Mouse (Mus musculus) MEL (cell line): ENCODE results near the gene Inpp5k. TPM values are rescaled to one million over a fixed set of nuclear protein-coding genes. Genes with fewer than 3 reads are reported as not detected.
A peak's percentile ranks its signal among the peaks of the same experiment; 100 is the strongest.

Experiments
- DNase-seq: peaks from one replicate; pipeline ENCODE4 v3.0.0; 2011; ENCODE audit warnings: low read depth, low spot score
- H3K27ac ChIP-seq: 2 replicates; pipeline ENCODE4 v1.5.1; 2012; ENCODE audit warnings: low read depth, mild to moderate bottlenecking, control low read depth, low read length, moderate library complexity; ENCODE audit not compliant: control insufficient read depth
- H3K27me3 ChIP-seq, 2 experiments: fragments of 150-350 bp in 1 of 2; sonication (generic) in 1 of 2; 2 replicates each; pipeline ENCODE4 v1.6.1; 2012; ENCODE audit warnings: low read length in 2 of 2, mild to moderate bottlenecking in 2 of 2, improper control_type of control experiment in 1 of 2, moderate library complexity in 1 of 2; ENCODE audit not compliant: insufficient read depth in 2 of 2, control insufficient read depth in 1 of 2
- H3K36me3 ChIP-seq, 2 experiments: 2 replicates each; pipeline ENCODE4 v1.6.1; 2012 to 2014; ENCODE audit warnings: low read length in 2 of 2, improper control_type of control experiment in 1 of 2, inconsistent platforms in 1 of 2, mild to moderate bottlenecking in 1 of 2; ENCODE audit not compliant: insufficient read depth in 2 of 2, control insufficient read depth in 1 of 2
- H3K4me1 ChIP-seq, 2 experiments: fragments of 150-350 bp in 1 of 2; sonication (generic) in 1 of 2; 2 replicates each; pipeline ENCODE4 v1.6.1; 2012; ENCODE audit warnings: low read length in 2 of 2, improper control_type of control experiment in 1 of 2, mild to moderate bottlenecking in 1 of 2; ENCODE audit not compliant: insufficient read depth in 2 of 2, control insufficient read depth in 1 of 2
- H3K4me3 ChIP-seq, 2 experiments: fragments of 150-350 bp in 1 of 2; sonication (generic) in 1 of 2; 2 replicates each; pipeline ENCODE4 v1.5.1; 2012; ENCODE audit warnings: low read depth in 2 of 2, low read length in 2 of 2, mild to moderate bottlenecking in 2 of 2, moderate library complexity in 2 of 2, control low read depth in 1 of 2, improper control_type of control experiment in 1 of 2; ENCODE audit not compliant: control insufficient read depth in 1 of 2, insufficient read depth in 1 of 2
- H3K79me2 ChIP-seq: 2 replicates; pipeline ENCODE4 v1.6.1; 2012; ENCODE audit warnings: mild to moderate bottlenecking, low read length, moderate library complexity; ENCODE audit not compliant: control insufficient read depth, poor library complexity, insufficient read depth
- H3K9ac ChIP-seq: 2 replicates; pipeline ENCODE4 v1.6.1; 2012; ENCODE audit warnings: low read depth, mild to moderate bottlenecking, control low read depth, low read length, moderate library complexity; ENCODE audit not compliant: control insufficient read depth, poor library complexity, severe bottlenecking
- H3K9me3 ChIP-seq: fragments of 150-350 bp; sonication (generic); replicated peaks from 2 replicates; pipeline ENCODE4 v1.6.1; 2012; ENCODE audit warnings: mild to moderate bottlenecking, low read length, improper control_type of control experiment, moderate library complexity; ENCODE audit not compliant: insufficient read depth
- CHD1 ChIP-seq: IDR thresholded peaks from 2 replicates; pipeline ENCODE4 v1.6.1; 2012; ENCODE audit warnings: low read depth, mild to moderate bottlenecking, inconsistent platforms, low read length, improper control_type of control experiment
- CHD2 ChIP-seq: IDR thresholded peaks from 2 replicates; pipeline ENCODE4 v1.6.1; 2011; ENCODE audit warnings: low read length, improper control_type of control experiment
- GABPA ChIP-seq: IDR thresholded peaks from 2 replicates; pipeline ENCODE4 v1.6.1; 2012; ENCODE audit warnings: low read depth, mild to moderate bottlenecking, inconsistent platforms, low read length, improper control_type of control experiment, moderate library complexity
- GATA1 ChIP-seq: IDR thresholded peaks from 2 replicates; pipeline ENCODE4 v1.6.1; 2011; ENCODE audit warnings: low read depth, low read length, improper control_type of control experiment
- JUND ChIP-seq: IDR thresholded peaks from 2 replicates; pipeline ENCODE4 v1.6.1; 2011; ENCODE audit warnings: low read depth, mild to moderate bottlenecking, improper control_type of control experiment, low read length
- MAFK ChIP-seq: IDR thresholded peaks from 2 replicates; pipeline ENCODE4 v1.6.1; 2011; ENCODE audit warnings: low read depth, mild to moderate bottlenecking, low read length, improper control_type of control experiment, borderline replicate concordance
- MEF2A ChIP-seq: IDR thresholded peaks from 2 replicates; pipeline ENCODE4 v1.6.1; 2014; ENCODE audit warnings: low read depth, mild to moderate bottlenecking, inconsistent platforms, low read length, improper control_type of control experiment; ENCODE audit not compliant: poor library complexity, insufficient replicate concordance, severe bottlenecking; ENCODE audit errors: extremely low read depth
- MXI1 ChIP-seq: IDR thresholded peaks from 2 replicates; pipeline ENCODE4 v1.6.1; 2011; ENCODE audit warnings: mild to moderate bottlenecking, low read depth, low read length, improper control_type of control experiment
- MYC ChIP-seq: IDR thresholded peaks from 2 replicates; pipeline ENCODE4 v1.6.1; 2011; ENCODE audit warnings: low read depth, mild to moderate bottlenecking, low read length, improper control_type of control experiment, moderate library complexity
- POLR2AphosphoS2 ChIP-seq: IDR thresholded peaks from 2 replicates; pipeline ENCODE4 v1.6.1; 2011; ENCODE audit warnings: low read length, improper control_type of control experiment
- POLR2AphosphoS5 ChIP-seq: IDR thresholded peaks from 2 replicates; pipeline ENCODE4 v1.6.1; 2012; ENCODE audit warnings: low read depth, borderline replicate concordance, mild to moderate bottlenecking, inconsistent platforms, low read length, moderate library complexity, mixed read lengths
- RCOR1 ChIP-seq: IDR thresholded peaks from 2 replicates; pipeline ENCODE4 v1.6.1; 2012; ENCODE audit warnings: low read depth, mild to moderate bottlenecking, inconsistent platforms, low read length, improper control_type of control experiment
- TAL1 ChIP-seq: IDR thresholded peaks from 2 replicates; pipeline ENCODE4 v1.6.1; 2012; ENCODE audit warnings: mild to moderate bottlenecking, inconsistent platforms, low read length, moderate library complexity, mixed read lengths
- TBP ChIP-seq: IDR thresholded peaks from 2 replicates; pipeline ENCODE4 v1.8.0; 2011; ENCODE audit warnings: low read depth, low read length, improper control_type of control experiment
- TCF12 ChIP-seq: IDR thresholded peaks from 2 replicates; pipeline ENCODE4 v1.6.1; 2014; ENCODE audit warnings: low read depth, mild to moderate bottlenecking, inconsistent platforms, low read length, improper control_type of control experiment, moderate library complexity
- USF2 ChIP-seq, 2 experiments: IDR thresholded peaks; 2 replicates each; pipeline ENCODE4 v1.6.1; 2011 to 2012; ENCODE audit warnings: improper control_type of control experiment in 2 of 2, low read length in 2 of 2, borderline replicate concordance in 1 of 2, inconsistent platforms in 1 of 2, low read depth in 1 of 2, mild to moderate bottlenecking in 1 of 2; ENCODE audit not compliant: insufficient read depth in 1 of 2
- ZC3H11A ChIP-seq: IDR thresholded peaks from 2 replicates; pipeline ENCODE4 v1.6.1; 2012; ENCODE audit warnings: low read depth, mild to moderate bottlenecking, inconsistent platforms, low read length, improper control_type of control experiment
- ZKSCAN1 ChIP-seq: IDR thresholded peaks from 2 replicates; pipeline ENCODE4 v1.6.1; 2012; ENCODE audit warnings: low read depth, mild to moderate bottlenecking, inconsistent platforms, low read length, improper control_type of control experiment, moderate library complexity
- ZMIZ1 ChIP-seq: IDR thresholded peaks from 2 replicates; pipeline ENCODE4 v1.6.1; 2012; ENCODE audit warnings: low read depth, mild to moderate bottlenecking, inconsistent platforms, low read length, improper control_type of control experiment, moderate library complexity
- polyA plus RNA-seq, 2 experiments: library from polyadenylated mRNA; stranded (reverse) in 1 of 2; unstranded in 1 of 2; fragments of >175 nt in 1 of 2; fragments of >200 nt in 1 of 2; gene quantifications; 2 replicates each; pipeline versions ENCODE4 v1.2.1 to v1.2.4; 2012; ENCODE audit warnings: low replicate concordance in 2 of 2, low read depth in 1 of 2; ENCODE audit not compliant: insufficient read length in 2 of 2, insufficient read depth in 1 of 2, missing spikeins in 1 of 2
- total RNA-seq: library from RNA; depleted of rRNA; stranded (reverse); fragments of 300-350 nt; gene quantifications from 2 replicates; pipeline ENCODE4 v1.2.3, GENCODE M21; 2012

Gene Inpp5k
- total and polyA plus RNA-seq, 3 experiments: 15.2 to 28.7 TPM; not detected in 1

DNA sequence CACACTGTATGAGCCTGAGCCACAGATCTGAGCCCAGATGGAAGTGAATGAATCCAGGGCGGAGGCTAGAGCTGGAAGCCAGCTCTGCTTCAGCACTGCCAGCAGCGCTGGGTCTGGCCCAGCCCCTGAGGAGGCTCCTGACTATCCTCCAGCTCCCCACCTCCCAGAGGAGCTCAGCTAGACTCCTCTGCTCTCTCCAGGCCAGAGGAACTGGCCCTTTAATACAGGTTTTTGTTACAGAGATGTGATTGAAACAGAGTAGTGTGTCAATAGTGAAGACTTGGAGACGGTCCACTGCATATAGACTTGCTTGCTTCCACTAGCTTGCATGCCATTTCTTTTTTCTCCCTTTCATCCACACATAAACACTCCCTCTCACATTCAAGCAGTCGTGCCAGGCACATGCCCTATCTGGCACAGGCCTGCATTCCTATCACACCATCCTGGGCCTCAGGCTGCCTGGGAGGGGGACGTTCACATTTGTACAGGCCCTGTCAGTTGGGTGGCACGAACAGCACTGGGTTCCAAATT, 17.0 kb downstream of the Inpp5k start:
- peaks cover 0 to 9% of the 10 kb centered on the region in 2 experiments; a peak in 1 of 4 replicates for H3K36me3 ChIP-seq
- no peak overlapping the region for H3K27ac ChIP-seq
- TF ChIP-seq TCF12 (no peak), GATA1 (no peak), GABPA (no peak), ZC3H11A (no peak), MYC (no peak), TAL1 (no peak), POLR2AphosphoS5 (no peak), USF2 (IDR thresholded peaks at IDR 0.05; ENCODE audit: borderline replicate concordance in 1 of 2, insufficient read depth in 1 of 2, low read depth in 1 of 2, low read length in 2 of 2) (no peak), MAFK (no peak), MEF2A (no peak), CHD1 (no peak), CHD2 (no peak), ZMIZ1 (no peak), TBP (no peak), RCOR1 (no peak), ZKSCAN1 (no peak), MXI1 (no peak), JUND (no peak), POLR2AphosphoS2 (no peak)
- no peak for DNase-seq
- peaks cover 0 to 23% of the 10 kb centered on the region in 2 experiments; a peak in 3 of 4 replicates for H3K4me1 ChIP-seq
- no peak overlapping the region for H3K4me3 ChIP-seq
- H3K9ac ChIP-seq: no peak overlapping the region
- no peaks in the 10 kb centered on the region for H3K9me3 ChIP-seq
- H3K27me3 ChIP-seq: no peaks in the 10 kb centered on the region
- peaks cover 10% of the 10 kb centered on the region for H3K79me2 ChIP-seq

DNA sequence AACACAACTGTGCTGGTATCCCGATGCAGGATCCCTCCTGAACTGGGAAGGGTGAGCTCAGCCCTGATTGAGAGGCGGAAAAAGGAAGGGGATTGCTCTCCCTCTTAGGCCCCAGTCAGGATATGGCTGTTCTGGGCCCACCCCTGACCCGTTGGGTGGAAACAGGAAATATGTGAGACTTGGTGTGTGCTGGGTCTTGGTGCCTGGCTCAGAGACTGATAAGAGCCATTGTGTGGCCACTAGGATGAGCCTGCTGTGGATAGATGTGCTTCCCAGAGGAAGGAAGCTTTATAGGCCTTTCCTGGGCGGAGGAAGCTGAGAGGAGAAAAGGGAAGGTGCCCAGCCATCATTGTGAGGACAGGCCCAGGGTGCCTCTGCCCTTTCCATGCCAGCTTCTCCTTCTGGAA, 18.4 kb downstream of the Inpp5k start:
- no peaks in the 10 kb centered on the region for H3K9me3 ChIP-seq
- no peak overlapping the region for H3K27ac ChIP-seq
- H3K4me3 ChIP-seq: no peak overlapping the region
- H3K27me3 ChIP-seq: no peaks in the 10 kb centered on the region
- DNase-seq: peak; percentile 54
- peaks cover 0 to 9% of the 10 kb centered on the region in 2 experiments; a peak in 1 of 4 replicates for H3K36me3 ChIP-seq
- peaks cover 2 to 29% of the 10 kb centered on the region in 2 experiments for H3K4me1 ChIP-seq
- peaks cover 10% of the 10 kb centered on the region for H3K79me2 ChIP-seq
- H3K9ac ChIP-seq: no peak overlapping the region
- TF ChIP-seq USF2 (IDR thresholded peaks at IDR 0.05; ENCODE audit: borderline replicate concordance in 1 of 2, insufficient read depth in 1 of 2, low read depth in 1 of 2, low read length in 2 of 2) (no peak), TAL1 (peak; percentile 55)
- TF ChIP-seq, all 39 proteins: peak for 1
